Mouse (Mus musculus): ENCODE data around the gene Tpt1.

Gene Tpt1

DNA sequence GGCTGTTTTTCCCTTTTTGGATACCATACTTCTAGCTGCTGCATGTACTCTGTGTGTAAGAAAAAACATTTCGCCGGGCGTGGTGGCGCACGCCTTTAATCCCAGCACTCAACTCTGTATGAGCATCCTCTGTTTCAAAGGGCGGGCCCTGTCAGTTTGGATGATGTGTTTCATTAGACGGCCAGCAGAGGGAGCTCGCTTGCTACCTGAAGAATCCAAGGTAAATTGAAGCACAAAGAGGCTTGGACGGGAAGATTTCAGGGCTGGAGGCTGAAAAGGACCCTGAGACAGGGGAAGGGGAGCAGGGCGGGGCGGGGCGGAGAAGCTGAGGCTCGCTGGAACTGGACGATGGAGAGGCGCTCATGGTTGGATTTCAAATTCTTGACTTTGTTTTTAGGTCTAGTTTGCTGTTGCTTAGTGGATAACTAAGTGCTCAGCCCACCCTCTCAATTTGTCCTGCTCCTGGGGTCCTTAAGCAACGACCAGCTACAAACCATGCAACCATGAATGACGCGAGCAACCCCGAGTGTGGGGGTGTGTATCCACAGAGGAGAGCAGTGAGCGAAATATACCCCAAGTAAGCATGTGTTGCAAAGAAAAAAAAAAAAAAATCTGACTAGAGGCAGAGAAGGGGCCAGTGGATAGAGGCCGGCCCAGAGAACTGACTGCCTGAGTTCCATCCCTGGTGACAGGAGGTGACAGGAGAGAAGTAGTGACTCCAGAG is 31.6 kb downstream of the Tpt1 start:
- peak; percentile 88 for DNase-seq (ENCODE audit: low spot score)

- no peak for DNase-seq (ENCODE audit: low spot score)
Measured at GRCm38 (mm10) chr14:75877297-75877696, 32.4 kb downstream of the Tpt1 start.

DNA sequence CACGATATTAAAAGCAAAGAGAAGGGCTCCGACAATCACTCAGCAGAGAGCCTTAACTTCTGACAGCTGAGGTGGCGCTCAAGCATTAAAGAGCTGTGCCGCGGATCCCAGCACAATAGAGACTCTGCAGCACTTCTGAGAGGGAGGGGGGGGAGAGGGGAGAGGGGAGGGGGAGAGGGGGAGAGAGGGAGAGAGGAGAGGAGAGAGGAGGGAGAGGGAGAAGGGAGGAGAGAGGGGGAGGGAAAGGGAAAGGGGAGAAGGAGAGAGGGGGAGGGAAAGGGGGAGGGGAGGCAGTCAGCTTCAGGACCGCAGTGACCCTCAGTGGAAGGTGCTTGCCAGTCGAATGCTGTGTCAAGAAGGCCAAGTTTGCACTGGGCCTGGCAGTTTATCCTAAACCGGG is 34.1 kb downstream of the Tpt1 start:
- no peak for DNase-seq (ENCODE audit: low spot score)

- DNase-seq (ENCODE audit: low spot score): no peak
Measured at GRCm38 (mm10) chr14:75881856-75882255, 37.0 kb downstream of the Tpt1 start.

- no peak for DNase-seq (ENCODE audit: low spot score)
Measured at GRCm38 (mm10) chr14:75883330-75883729, 38.4 kb downstream of the Tpt1 start.

GRCm38 (mm10) chr14:75883873-75884272 is 39.0 kb downstream of the Tpt1 start:
- DNase-seq (ENCODE audit: low spot score): no peak

GRCm38 (mm10) chr14:75892118-75892517 is 47.2 kb downstream of the Tpt1 start:
- DNase-seq (ENCODE audit: low spot score): no peak

All from testis, postnatal 10 days (tissue).